Mouse (Mus musculus) liver, embryonic 11.5 days (tissue): Measurements from ENCODE around the gene Scnn1b. TPM values are rescaled to one million over a fixed set of nuclear protein-coding genes. Genes with fewer than 3 reads are reported as not detected.

Experiments
- ATAC-seq: fragments of 200-750 bp; cut with Nextera tagmentation; replicated peaks from 2 replicates; pipeline ENCODE4 v1.8.0; 2017; ENCODE audit warnings: moderate number of reproducible peaks, mild to moderate bottlenecking, moderate TSS enrichment, moderate library complexity; ENCODE audit not compliant: low FRiP score
- DNase-seq: peaks from one replicate; pipeline ENCODE4 v3.0.0-alpha.2; 2017; ENCODE audit warnings: low spot score
- H3K27ac ChIP-seq: fragments of 300-500 bp; sonication (generic); 2 replicates; pipeline ENCODE4 v1.5.1; 2014; ENCODE audit warnings: mild to moderate bottlenecking, low read depth, low read length, control low read depth
- H3K27me3 ChIP-seq: fragments of 300-500 bp; sonication (generic); replicated peaks from 2 replicates; pipeline ENCODE4 v1.6.1; 2014; ENCODE audit warnings: low read length, mixed read lengths; ENCODE audit not compliant: control insufficient read depth, insufficient read depth
- H3K36me3 ChIP-seq: fragments of 300-500 bp; sonication (generic); 2 replicates; pipeline ENCODE4 v1.6.1; 2014; ENCODE audit warnings: mild to moderate bottlenecking, low read length, moderate library complexity, mixed read lengths; ENCODE audit not compliant: control insufficient read depth, insufficient read depth
- H3K4me1 ChIP-seq: fragments of 300-500 bp; sonication (generic); replicated peaks from 2 replicates; pipeline ENCODE4 v1.6.1; 2014; ENCODE audit warnings: low read length, mixed read lengths; ENCODE audit not compliant: control insufficient read depth, insufficient read depth
- H3K4me2 ChIP-seq: fragments of 300-500 bp; sonication (generic); 2 replicates; pipeline ENCODE4 v1.6.1; 2014; ENCODE audit warnings: mild to moderate bottlenecking, control low read depth, moderate library complexity
- H3K4me3 ChIP-seq: fragments of 300-500 bp; sonication (generic); 2 replicates; pipeline ENCODE4 v1.5.1; 2014; ENCODE audit warnings: low read depth, low read length, control low read depth
- H3K9ac ChIP-seq: fragments of 300-500 bp; sonication (generic); 2 replicates; pipeline ENCODE4 v1.6.1; 2014; ENCODE audit warnings: low read depth, low read length, control low read depth
- H3K9me3 ChIP-seq: fragments of 300-500 bp; sonication (generic); 2 replicates; pipeline ENCODE4 v1.6.1; 2016; ENCODE audit warnings: low read length, inconsistent platforms, mixed read lengths; ENCODE audit not compliant: control insufficient read depth
- WGBS: fragments of 180-500 bp; shearing (Covaris S2); extraction: QIAGEN DNeasy Blood & Tissue Kit; methylation state at CpG from one replicate; pipeline ENCODE4 v1.1.7; 2014; 5-methylcytosine and 5-hydroxymethylcytosine counted together
- polyA plus RNA-seq: library from polyadenylated mRNA; unstranded; fragments of >200 nt; fragmentation: Nextera tagmentation; extraction: Ambion mirVana; gene quantifications from 2 replicates; pipeline ENCODE4 v1.2.1, GENCODE M21; 2014

Scnn1b gene
- polyA plus RNA-seq, 1 experiment from 2014 or later = 0.08 TPM

DNA sequence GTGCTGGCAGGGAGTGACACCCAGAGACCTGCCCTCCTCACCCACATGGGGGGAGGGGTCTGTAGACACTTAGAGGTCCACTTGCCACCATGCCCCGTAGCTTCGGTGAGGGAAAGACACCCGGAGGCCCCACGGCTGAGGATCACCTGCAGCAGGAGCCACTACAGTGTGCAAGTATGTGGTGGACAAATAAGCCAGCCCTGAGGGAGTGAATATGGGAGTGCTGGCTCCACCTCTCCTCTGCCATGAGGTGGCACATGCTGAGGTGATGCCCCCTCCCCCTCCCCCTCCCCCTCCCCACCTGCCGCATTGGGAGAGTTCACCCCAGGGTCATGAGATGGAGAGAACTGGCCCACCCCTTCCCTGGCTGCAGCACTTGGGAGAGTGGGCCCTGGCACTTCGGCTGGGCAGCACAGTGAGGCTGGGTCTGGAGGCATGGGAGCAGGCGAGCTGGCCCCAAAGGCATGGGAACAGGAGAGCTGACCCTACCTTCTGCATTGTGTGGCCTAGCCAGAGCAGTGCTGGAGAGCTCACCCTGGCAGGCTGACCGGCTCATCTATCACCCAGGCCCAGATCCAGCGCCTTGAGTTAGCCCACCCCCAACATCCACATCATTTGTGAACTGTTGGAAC is 16.2 kb upstream of the Scnn1b start:
- H3K27ac ChIP-seq = no peak overlapping the region
- H3K4me1 ChIP-seq = no peaks in the 10 kb centered on the region
- no peak overlapping the region for H3K9ac ChIP-seq
- H3K27me3 ChIP-seq = no peaks in the 10 kb centered on the region
- H3K36me3 ChIP-seq = no peaks in the 10 kb centered on the region
- DNase-seq = no peak
- 0 out of 2 replicates have a peak, but pooled peaks have one; percentile 23 for ATAC-seq
- H3K4me3 ChIP-seq = no peak overlapping the region
- no peak overlapping the region for H3K4me2 ChIP-seq
- no peaks in the 10 kb centered on the region for H3K9me3 ChIP-seq
- WGBS = 77% methylated on average over 8 of the region's 9 CpGs

DNA sequence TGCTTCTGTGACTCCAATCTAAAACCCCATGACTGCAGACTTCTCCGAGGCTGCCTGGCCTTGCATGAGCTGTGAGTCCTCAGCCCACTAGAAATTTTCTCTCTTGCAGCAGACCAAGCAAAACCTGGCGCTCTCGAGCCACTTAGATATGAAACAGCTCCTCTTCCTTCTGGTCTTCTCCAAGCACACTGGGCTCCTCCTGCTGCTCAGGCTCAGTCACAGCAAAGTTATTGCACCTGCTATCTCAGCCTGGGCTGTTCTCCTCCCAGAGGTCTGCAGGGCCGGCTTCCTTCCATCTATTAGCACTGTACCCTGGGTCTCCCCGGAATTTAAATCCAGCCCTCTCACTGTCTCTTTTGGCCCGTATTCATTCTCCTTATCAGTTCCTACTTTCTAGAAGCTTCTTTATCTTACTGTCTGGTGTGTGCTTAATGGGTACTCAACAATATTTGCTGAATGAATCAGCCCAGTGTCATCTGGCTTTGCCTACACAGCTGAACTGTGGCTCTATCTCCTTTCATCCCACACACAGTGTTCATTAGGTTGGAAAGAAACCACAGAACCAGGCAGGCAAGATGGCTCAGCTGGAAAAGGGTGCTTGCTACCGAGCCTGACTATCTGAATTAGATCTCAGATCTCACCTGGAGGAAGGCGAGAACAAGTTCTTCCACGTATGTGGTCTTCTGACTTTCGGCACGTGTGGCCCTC is 7.5 kb upstream of the Scnn1b start:
- Histone ChIP-seq H3K4me3 (no peak overlapping the region), H3K9me3 (no peaks in the 10 kb centered on the region), H3K27me3 (no peaks in the 10 kb centered on the region), H3K36me3 (no peaks in the 10 kb centered on the region), H3K4me2 (no peak overlapping the region), H3K4me1 (no peaks in the 10 kb centered on the region), H3K9ac (no peak overlapping the region), H3K27ac (no peak overlapping the region)
- ATAC-seq = no peak
- 70% methylated on average over 11 of the region's 11 CpGs for WGBS
- no peak for DNase-seq

DNA sequence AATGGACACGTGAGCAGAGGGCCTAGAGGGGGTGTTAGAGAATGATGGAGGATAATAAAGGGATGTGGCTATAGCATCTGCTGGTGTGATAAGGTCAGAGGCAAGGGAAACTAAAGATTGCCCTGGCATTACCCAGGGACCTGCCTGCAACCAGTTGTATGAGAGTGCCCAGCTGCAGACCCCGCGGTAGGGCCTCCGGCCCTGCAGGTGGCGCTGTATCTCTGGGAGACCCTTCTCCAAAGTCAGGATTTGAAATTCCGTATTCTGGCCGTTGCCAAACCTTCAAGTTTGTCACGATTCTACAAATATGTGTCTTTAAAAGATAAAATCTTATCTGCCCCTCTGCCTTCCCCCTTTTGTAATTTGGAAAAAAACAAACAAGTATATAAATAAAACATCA is 5.9 kb upstream of the Scnn1b start:
- Histone ChIP-seq H3K9ac (no peak overlapping the region), H3K4me3 (no peak overlapping the region), H3K4me1 (no peaks in the 10 kb centered on the region), H3K27ac (no peak overlapping the region), H3K9me3 (no peaks in the 10 kb centered on the region), H3K27me3 (peaks cover 5% of the 10 kb centered on the region), H3K4me2 (no peak overlapping the region), H3K36me3 (no peaks in the 10 kb centered on the region)
- no peak for ATAC-seq
- WGBS = 74% methylated on average over 8 of the region's 8 CpGs
- DNase-seq = no peak

- no peak overlapping the region for H3K4me2 ChIP-seq
- no peaks in the 10 kb centered on the region for H3K9me3 ChIP-seq
- no peaks in the 10 kb centered on the region for H3K4me1 ChIP-seq
- WGBS = 54% methylated on average over 2 of the region's 3 CpGs
- DNase-seq (no peak), ATAC-seq (no peak)
- H3K27ac ChIP-seq = no peak overlapping the region
- H3K9ac ChIP-seq = no peak overlapping the region
- no peaks in the 10 kb centered on the region for H3K36me3 ChIP-seq
- H3K27me3 ChIP-seq = no peaks in the 10 kb centered on the region; the same call in 1 of the 2 replicates
- H3K4me3 ChIP-seq = no peak overlapping the region
Observed at GRCm38 (mm10) chr7:121871631-121872030, 6.8 kb downstream of the Scnn1b start.

- H3K36me3 ChIP-seq = no peaks in the 10 kb centered on the region
- ATAC-seq = no peak
- no peak overlapping the region for H3K9ac ChIP-seq
- H3K4me3 ChIP-seq = no peak overlapping the region
- no peak overlapping the region for H3K4me2 ChIP-seq
- H3K27ac ChIP-seq = no peak overlapping the region
- WGBS = 46% methylated on average over 3 of the region's 3 CpGs
- H3K4me1 ChIP-seq = no peaks in the 10 kb centered on the region
- DNase-seq = no peak
- H3K27me3 ChIP-seq = no peaks in the 10 kb centered on the region
- H3K9me3 ChIP-seq = no peaks in the 10 kb centered on the region
Observed at GRCm38 (mm10) chr7:121873998-121874397, 9.2 kb downstream of the Scnn1b start.

- H3K36me3 ChIP-seq = no peaks in the 10 kb centered on the region
- H3K27ac ChIP-seq = no peak overlapping the region
- ATAC-seq = no peak
- H3K4me3 ChIP-seq = no peak overlapping the region
- DNase-seq = no peak
- no peak overlapping the region for H3K9ac ChIP-seq
- no peaks in the 10 kb centered on the region for H3K4me1 ChIP-seq
- no peaks in the 10 kb centered on the region for H3K27me3 ChIP-seq
- no peak overlapping the region for H3K4me2 ChIP-seq
- WGBS = 81% methylated on average over 7 of the region's 7 CpGs
- no peaks in the 10 kb centered on the region for H3K9me3 ChIP-seq
Observed at GRCm38 (mm10) chr7:121874784-121875183, 9.9 kb downstream of the Scnn1b start.

DNA sequence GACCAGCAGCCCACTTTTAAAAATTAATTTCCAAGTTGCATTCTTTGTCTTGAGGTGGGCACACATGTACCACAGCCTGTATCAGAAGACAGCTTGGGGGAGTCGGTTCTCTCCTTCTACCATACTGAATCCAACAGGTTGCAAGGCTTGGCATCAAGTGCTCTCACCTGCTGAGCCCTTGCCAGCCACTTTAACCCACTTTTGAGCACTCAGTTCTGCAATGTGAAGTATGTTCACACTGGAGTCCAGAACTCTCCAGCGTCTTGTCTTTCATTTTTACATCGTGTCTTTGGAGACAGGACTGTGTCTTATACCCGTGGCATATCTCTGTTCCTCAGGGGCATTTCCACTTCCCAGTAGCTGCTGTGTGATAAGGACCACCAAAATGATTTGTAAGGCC is 15.4 kb downstream of the Scnn1b start:
- H3K4me2 ChIP-seq = no peak overlapping the region
- WGBS = 67% methylated on average over 4 of the region's 4 CpGs
- H3K9ac ChIP-seq = no peak overlapping the region
- DNase-seq (no peak), ATAC-seq (no peak)
- H3K36me3 ChIP-seq = no peaks in the 10 kb centered on the region
- H3K9me3 ChIP-seq = no peaks in the 10 kb centered on the region
- no peak overlapping the region for H3K4me3 ChIP-seq
- no peak overlapping the region for H3K27ac ChIP-seq
- H3K4me1 ChIP-seq = no peaks in the 10 kb centered on the region
- H3K27me3 ChIP-seq = no peaks in the 10 kb centered on the region

GRCm38 (mm10) chr7:121890636-121891360 is 26.0 kb downstream of the Scnn1b start:
- no peaks in the 10 kb centered on the region for H3K9me3 ChIP-seq
- ATAC-seq (no peak), DNase-seq (no peak)
- no peaks in the 10 kb centered on the region for H3K36me3 ChIP-seq
- no peaks in the 10 kb centered on the region for H3K4me1 ChIP-seq
- no peak overlapping the region for H3K27ac ChIP-seq
- no peak overlapping the region for H3K4me2 ChIP-seq
- no peak overlapping the region for H3K4me3 ChIP-seq
- H3K27me3 ChIP-seq = no peaks in the 10 kb centered on the region
- WGBS = 88% methylated on average over 13 of the region's 13 CpGs
- no peak overlapping the region for H3K9ac ChIP-seq
